Mouse (Mus musculus): ENCODE results near the gene Hist2h3c2. TPM values are rescaled to one million over a fixed set of nuclear protein-coding genes. Genes with fewer than 3 reads are reported as not detected.
"Not testable (repeated sequence)": the region's sequence is repeated elsewhere in the genome, so short reads cannot be mapped to it uniquely, and the experiment has no call there.

Hist2h3c2 gene
- total and polyA plus RNA-seq, 2 experiments from 2014 or later = 2.3 to 551 TPM

DNA sequence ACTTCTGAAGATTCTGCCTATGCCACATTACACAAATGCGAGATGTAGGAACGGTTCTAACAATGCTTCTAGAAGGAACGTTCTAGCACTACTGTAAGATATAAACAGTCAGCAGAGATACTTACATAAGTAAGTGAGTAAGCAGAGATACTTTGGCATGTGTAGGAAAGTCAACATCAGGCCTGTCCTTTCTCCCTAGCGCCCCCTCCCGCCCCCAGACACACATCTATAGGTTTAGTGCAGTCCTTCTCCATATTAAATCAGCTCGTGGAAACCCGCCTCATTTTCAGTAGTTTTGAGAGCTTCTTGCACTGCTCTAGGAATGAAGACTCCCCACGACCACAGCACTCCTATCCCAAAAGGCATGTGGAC is 38.5 kb upstream of the Hist2h3c2 start:
- peak overlapping the region; percentile 75 for H3K4me2 ChIP-seq (ENCODE audit: low read depth, low read length)
- DNase-seq (ENCODE audit: low spot score) (no peak), ATAC-seq (ENCODE audit: insufficient read depth, low read depth) (peak; percentile 10; the same call in 1 of the 2 replicates)
- H3K27ac ChIP-seq (ENCODE audit: low read depth) = no peak overlapping the region
- H3K4me1 ChIP-seq (ENCODE audit: control insufficient read depth, insufficient read depth) = no peaks in the 10 kb centered on the region
- H3K9ac ChIP-seq (replicated peaks; ENCODE audit: low read depth, low read length) = peak overlapping the region; percentile 39; the same call in 1 of the 2 replicates
- TF ChIP-seq CTCF (IDR thresholded peaks at IDR 0.05; ENCODE audit: low read depth) (0 out of 2 replicates have a peak, but pooled peaks have one; percentile 8), EP300 (IDR thresholded peaks at IDR 0.05; ENCODE audit: low read depth) (no peak)
- H3K9me3 ChIP-seq (replicated peaks; ENCODE audit: control insufficient read depth, low read length) = no peaks in the 10 kb centered on the region
- H3K4me3 ChIP-seq (ENCODE audit: low read depth, low read length) = peak overlapping the region; percentile 52
- 19% methylated on average over 8 of the region's 8 CpGs for WGBS
- H3K27me3 ChIP-seq (ENCODE audit: control insufficient read depth, insufficient read depth, low read length) = no peaks in the 10 kb centered on the region
- H3K36me3 ChIP-seq (replicated peaks; ENCODE audit: control insufficient read depth, insufficient read depth, low read length) = no peaks in the 10 kb centered on the region

DNA sequence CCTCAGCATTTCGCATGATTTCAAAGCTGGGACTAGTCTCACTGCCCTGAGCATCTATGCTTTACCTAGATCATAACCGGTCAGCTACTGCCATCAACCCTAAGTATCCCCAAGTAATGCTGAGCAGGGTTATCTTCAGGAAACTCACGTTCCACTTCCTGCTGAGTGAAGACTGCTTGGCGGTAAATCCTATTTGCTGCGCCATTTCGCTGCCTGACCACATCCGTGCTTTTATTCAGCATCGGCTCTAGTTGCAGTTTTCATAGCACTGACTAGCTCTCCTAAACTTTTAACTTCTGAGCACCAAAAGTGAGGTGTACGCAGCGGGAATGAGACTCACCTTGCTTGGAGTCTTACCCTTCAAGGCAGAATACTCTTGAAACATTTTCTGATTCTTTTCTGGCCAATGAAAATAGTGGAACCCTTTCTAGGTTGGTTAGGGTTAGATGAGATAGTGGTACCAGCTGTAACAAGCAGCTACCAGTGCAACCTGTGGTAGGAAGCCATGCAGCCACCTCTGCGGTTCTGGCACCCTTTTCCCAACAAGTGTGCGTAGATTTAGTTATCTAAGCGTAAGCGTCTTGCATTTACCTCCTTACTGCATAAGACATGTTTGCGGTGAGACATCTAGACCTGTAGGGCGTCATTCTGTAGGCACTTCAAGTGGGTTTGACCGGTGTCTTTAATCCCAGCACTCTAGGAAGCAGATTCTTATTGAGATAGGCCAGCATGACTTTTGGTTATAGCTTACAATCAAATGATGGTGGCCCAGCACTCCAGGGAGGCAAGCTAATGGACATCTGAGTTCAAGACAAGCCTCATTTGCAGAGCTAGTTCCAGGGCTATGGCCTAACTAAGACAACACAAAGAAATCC is 34.9 kb upstream of the Hist2h3c2 start:
- H3K4me3 ChIP-seq (ENCODE audit: low read depth, low read length) = no peak overlapping the region
- H3K9ac ChIP-seq (replicated peaks; ENCODE audit: low read depth, low read length) = no peak overlapping the region
- ATAC-seq (ENCODE audit: insufficient read depth, low read depth) (no peak), DNase-seq (ENCODE audit: low spot score) (no peak)
- no peak overlapping the region for H3K27ac ChIP-seq (ENCODE audit: low read depth)
- no peak for TF ChIP-seq CTCF (IDR thresholded peaks at IDR 0.05; ENCODE audit: low read depth)
- no peak for TF ChIP-seq EP300 (IDR thresholded peaks at IDR 0.05; ENCODE audit: low read depth)
- no peaks in the 10 kb centered on the region for H3K36me3 ChIP-seq (replicated peaks; ENCODE audit: control insufficient read depth, insufficient read depth, low read length)
- whole genome bisulfite sequencing = 77% methylated on average over 17 of the region's 17 CpGs
- H3K9me3 ChIP-seq (replicated peaks; ENCODE audit: control insufficient read depth, low read length) = no peaks in the 10 kb centered on the region
- no peak overlapping the region for H3K4me2 ChIP-seq (ENCODE audit: low read depth, low read length)
- no peaks in the 10 kb centered on the region for H3K27me3 ChIP-seq (ENCODE audit: control insufficient read depth, insufficient read depth, low read length)
- H3K4me1 ChIP-seq (ENCODE audit: control insufficient read depth, insufficient read depth) = no peaks in the 10 kb centered on the region

GRCm38 (mm10) chr3:96269511-96270474 is 30.9 kb upstream of the Hist2h3c2 start, which contains the start of gene Hist2h2bb:
Gene Hist2h2bb (plus strand): TSS chr3:96269752.
- H3K27ac ChIP-seq (ENCODE audit: low read depth) = peak within 1 kb of the TSS; percentile 95
- DNase-seq (ENCODE audit: low spot score) (peak; percentile 98), ATAC-seq (ENCODE audit: insufficient read depth, low read depth) (peak; percentile 95)
- WGBS = 2% methylated on average over 45 of the region's 45 CpGs
- peaks cover 8% of the 10 kb centered on the region; the same call in 1 of the 2 replicates for H3K4me1 ChIP-seq (ENCODE audit: control insufficient read depth, insufficient read depth)
- peak within 1 kb of the TSS; percentile 60 for H3K9ac ChIP-seq (replicated peaks; ENCODE audit: low read depth, low read length)
- H3K27me3 ChIP-seq (ENCODE audit: control insufficient read depth, insufficient read depth, low read length) = no peaks in the 10 kb centered on the region
- H3K9me3 ChIP-seq (replicated peaks; ENCODE audit: control insufficient read depth, low read length) = no peaks in the 10 kb centered on the region
- no peak for TF ChIP-seq CTCF (IDR thresholded peaks at IDR 0.05; ENCODE audit: low read depth)
- TF ChIP-seq EP300 (IDR thresholded peaks at IDR 0.05; ENCODE audit: low read depth) = no peak
- H3K36me3 ChIP-seq (replicated peaks; ENCODE audit: control insufficient read depth, insufficient read depth, low read length) = no peaks in the 10 kb centered on the region
- H3K4me2 ChIP-seq (ENCODE audit: low read depth, low read length) = peak within 1 kb of the TSS; percentile 75
- peak within 1 kb of the TSS; percentile 54 for H3K4me3 ChIP-seq (ENCODE audit: low read depth, low read length)

- 2% methylated on average over 9 of the region's 44 CpGs for WGBS
- DNase-seq (ENCODE audit: low spot score) = not testable (repeated sequence)
These were observed 29.9 kb upstream of the Hist2h3c2 start for GRCm38 (mm10) chr3:96268776-96269378.

More at GRCm38 (mm10) chr3:96268776-96269378, 29.9 kb upstream of the Hist2h3c2 start:
- Histone ChIP-seq H3K9ac (replicated peaks; ENCODE audit: low read depth, low read length) (peak overlapping the region; percentile 60), H3K4me1 (ENCODE audit: control insufficient read depth, insufficient read depth) (peaks cover 17% of the 10 kb centered on the region; the same call in 1 of the 2 replicates), H3K4me2 (ENCODE audit: low read depth, low read length) (peak overlapping the region; percentile 75), H3K27ac (ENCODE audit: low read depth) (peak overlapping the region; percentile 95), H3K4me3 (ENCODE audit: low read depth, low read length) (peak overlapping the region; percentile 54)
- H3K27me3 ChIP-seq (ENCODE audit: control insufficient read depth, insufficient read depth, low read length); H3K9me3 ChIP-seq (replicated peaks; ENCODE audit: control insufficient read depth, low read length); H3K36me3 ChIP-seq (replicated peaks; ENCODE audit: control insufficient read depth, insufficient read depth, low read length): not testable (repeated sequence)
- peak; percentile 30 for ATAC-seq (ENCODE audit: insufficient read depth, low read depth)
